Mouse (Mus musculus) bone marrow macrophage, adult 2 months (primary cell): ENCODE measurements around the gene Sept9. TPM values are rescaled to one million over a fixed set of nuclear protein-coding genes. Genes with fewer than 3 reads are reported as not detected.

ENCODE experiments used
- H3K27ac ChIP-seq: 2 replicates; pipeline ENCODE4 v1.5.1; 2012; ENCODE audit warnings: low read depth, low read length; ENCODE audit not compliant: insufficient read depth
- H3K4me1 ChIP-seq: 2 replicates; pipeline ENCODE4 v1.6.1; 2012; ENCODE audit warnings: low read length; ENCODE audit not compliant: control insufficient read depth, insufficient read depth
- H3K4me3 ChIP-seq: 2 replicates; pipeline ENCODE4 v1.5.1; 2012; ENCODE audit warnings: mild to moderate bottlenecking, low read length, moderate library complexity; ENCODE audit not compliant: insufficient read depth
- CTCF ChIP-seq: IDR thresholded peaks from 2 replicates; pipeline ENCODE4 v1.5.1; 2012; ENCODE audit warnings: low read depth, mild to moderate bottlenecking, low read length, moderate library complexity
- POLR2A ChIP-seq: IDR thresholded peaks from 2 replicates; pipeline ENCODE4 v1.6.1; 2012; ENCODE audit warnings: mild to moderate bottlenecking, low read depth, low read length, borderline replicate concordance
- polyA plus RNA-seq: library from polyadenylated mRNA; stranded (reverse); fragments of >200 nt; gene quantifications from 2 replicates; pipeline ENCODE4 v1.2.4, GENCODE M21; 2012; ENCODE audit not compliant: missing spikeins, insufficient read depth, insufficient read length

The Sept9 gene
- polyA plus RNA-seq, 1 experiment: 123 TPM

- Histone ChIP-seq H3K27ac (no peak overlapping the region), H3K4me3 (no peak overlapping the region), H3K4me1 (peaks cover 25% of the 10 kb centered on the region)
- TF ChIP-seq POLR2A: no peak
- TF ChIP-seq CTCF: no peak
Observed at GRCm38 (mm10) chr11:117191524-117191923, 7.9 kb upstream of the Sept9 start.

- Histone ChIP-seq H3K27ac (no peak overlapping the region), H3K4me1 (peaks cover 44% of the 10 kb centered on the region), H3K4me3 (no peak overlapping the region)
- no peak for TF ChIP-seq POLR2A
- TF ChIP-seq CTCF: no peak
Observed at GRCm38 (mm10) chr11:117194475-117194937, 5.0 kb upstream of the Sept9 start.

GRCm38 (mm10) chr11:117195616-117196015 lies 3.8 kb upstream of the Sept9 start:
- Histone ChIP-seq H3K27ac (no peak overlapping the region), H3K4me1 (peaks cover 53% of the 10 kb centered on the region), H3K4me3 (no peak overlapping the region)
- TF ChIP-seq CTCF: no peak

- no peak for TF ChIP-seq CTCF
- TF ChIP-seq POLR2A: no peak
- Histone ChIP-seq H3K4me3 (no peak overlapping the region), H3K4me1 (peaks cover 60% of the 10 kb centered on the region), H3K27ac (peak overlapping the region; percentile 55)
Observed at GRCm38 (mm10) chr11:117196681-117197080, 2.8 kb upstream of the Sept9 start.

- TF ChIP-seq CTCF (no peak), POLR2A (no peak)
- no peak overlapping the region for H3K27ac ChIP-seq
- H3K4me3 ChIP-seq: no peak overlapping the region
- H3K4me1 ChIP-seq: peaks cover 60% of the 10 kb centered on the region
Observed at GRCm38 (mm10) chr11:117198122-117198521, 1.3 kb upstream of the Sept9 start.

- no peak for TF ChIP-seq CTCF
- TF ChIP-seq POLR2A: no peak
- H3K4me1 ChIP-seq: peaks cover 33% of the 10 kb centered on the region
- no peak overlapping the region for H3K4me3 ChIP-seq
- H3K27ac ChIP-seq: no peak overlapping the region
Observed at GRCm38 (mm10) chr11:117201846-117202245, 2.4 kb downstream of the Sept9 start.

- Histone ChIP-seq H3K4me1 (peaks cover 15% of the 10 kb centered on the region), H3K27ac (no peak overlapping the region), H3K4me3 (no peak overlapping the region)
- TF ChIP-seq POLR2A: no peak
- no peak for TF ChIP-seq CTCF
Observed at GRCm38 (mm10) chr11:117204606-117205005, 5.1 kb downstream of the Sept9 start.

GRCm38 (mm10) chr11:117205042-117205441 lies 5.6 kb downstream of the Sept9 start:
- no peak overlapping the region for H3K4me3 ChIP-seq
- TF ChIP-seq CTCF (no peak), POLR2A (no peak)

GRCm38 (mm10) chr11:117205447-117205846 lies 6.0 kb downstream of the Sept9 start:
- Histone ChIP-seq H3K4me3 (no peak overlapping the region), H3K27ac (no peak overlapping the region), H3K4me1 (peaks cover 9% of the 10 kb centered on the region)

More at GRCm38 (mm10) chr11:117205042-117205441, 5.6 kb downstream of the Sept9 start:
- Histone ChIP-seq H3K4me1 (peaks cover 12% of the 10 kb centered on the region), H3K27ac (no peak overlapping the region)

GRCm38 (mm10) chr11:117207436-117207835 lies 8.0 kb downstream of the Sept9 start:
- TF ChIP-seq CTCF (no peak), POLR2A (no peak)
- Histone ChIP-seq H3K27ac (no peak overlapping the region), H3K4me3 (no peak overlapping the region), H3K4me1 (no peaks in the 10 kb centered on the region)

More at GRCm38 (mm10) chr11:117205447-117205846, 6.0 kb downstream of the Sept9 start:
- TF ChIP-seq CTCF: no peak
- no peak for TF ChIP-seq POLR2A
